Mouse (Mus musculus): ENCODE data around the gene Zfp605. TPM values are rescaled to one million over a fixed set of nuclear protein-coding genes. Genes with fewer than 3 reads are reported as not detected.
A peak's percentile ranks its signal among the peaks of the same experiment; 100 is the strongest.

Zfp605 gene
- polyA plus RNA-seq, 1 experiment from 2014 or later = 3.4 TPM

DNA sequence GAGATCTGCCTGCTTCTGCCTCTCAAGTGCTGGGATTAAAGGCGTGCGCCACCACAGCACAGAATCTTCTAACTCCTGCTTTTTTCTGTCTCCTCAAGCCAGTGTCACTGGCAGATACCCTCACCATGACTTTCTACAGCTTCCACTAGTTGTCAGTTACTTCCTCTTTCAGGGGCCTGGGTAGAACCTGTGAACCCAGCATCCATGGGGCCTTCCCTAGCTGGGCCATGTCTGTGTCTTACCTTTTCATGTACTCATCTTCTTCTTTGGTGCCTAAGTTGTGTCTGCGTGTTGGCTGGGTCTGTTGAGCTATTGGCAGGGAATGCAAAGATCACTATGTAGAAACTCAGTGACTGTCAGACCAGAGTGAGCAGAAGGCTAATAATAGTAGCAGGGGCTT lies 27.9 kb downstream of the Zfp605 start:
- peaks cover 34% of the 10 kb centered on the region for H3K36me3 ChIP-seq
- H3K27me3 ChIP-seq (ENCODE audit: insufficient read depth, poor library complexity, severe bottlenecking) = no peaks in the 10 kb centered on the region
- 0 out of 2 replicates have a peak, but pooled peaks cover 3% of the 10 kb centered on the region for H3K4me1 ChIP-seq
- no peak overlapping the region for H3K4me3 ChIP-seq
- H3K27ac ChIP-seq = no peak overlapping the region
- 0 out of 2 replicates have a peak, but pooled peaks cover 5% of the 10 kb centered on the region for H3K9me3 ChIP-seq
- over 99% methylated on average over 3 of the region's 3 CpGs for WGBS
- no peak for DNase-seq (ENCODE audit: low spot score)

DNA sequence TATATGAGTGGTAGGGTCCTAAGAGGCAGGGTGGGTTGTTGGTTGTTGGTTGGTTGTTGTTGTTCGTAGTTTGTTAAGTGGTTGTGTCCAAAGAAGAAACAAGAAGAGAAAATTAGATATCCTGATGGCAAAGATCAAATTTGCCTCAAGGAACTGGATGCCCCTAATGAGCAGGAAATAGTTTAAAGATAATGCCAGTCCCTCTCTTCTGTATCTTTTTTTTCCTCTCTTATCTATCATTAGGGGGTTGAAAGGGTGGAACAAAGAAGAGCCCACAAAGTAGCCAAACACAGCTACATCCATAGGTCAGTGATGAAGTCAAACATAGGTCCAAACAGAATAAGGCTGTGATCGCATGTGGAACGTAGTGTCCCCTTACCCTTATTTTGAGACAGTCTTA lies 29.4 kb downstream of the Zfp605 start:
- WGBS = 84% methylated on average over 3 of the region's 3 CpGs
- peaks cover 46% of the 10 kb centered on the region for H3K36me3 ChIP-seq

DNA sequence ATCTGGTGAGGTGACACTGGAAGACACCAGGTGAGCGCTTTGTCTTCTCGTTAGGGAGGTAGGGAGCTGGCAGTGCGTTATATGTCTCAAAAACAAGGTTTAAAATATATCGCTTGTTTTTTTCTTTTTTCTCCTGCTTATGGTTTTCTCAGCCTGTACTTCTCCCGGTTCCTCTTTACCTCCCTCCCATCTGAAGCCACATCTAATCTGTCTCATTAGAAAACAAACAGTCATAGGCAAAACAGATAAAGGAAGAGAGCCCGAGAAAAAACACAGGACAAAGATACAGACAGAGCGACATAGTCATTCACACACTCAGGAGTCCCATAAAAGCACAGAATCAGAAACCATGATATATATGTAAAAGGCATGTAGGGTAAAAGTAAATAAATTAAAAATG lies 30.5 kb downstream of the Zfp605 start:
- peaks cover 57% of the 10 kb centered on the region for H3K36me3 ChIP-seq
- WGBS = 82% methylated on average over 7 of the region's 7 CpGs
- no peaks in the 10 kb centered on the region for H3K27me3 ChIP-seq (ENCODE audit: insufficient read depth, poor library complexity, severe bottlenecking)
- no peak overlapping the region for H3K27ac ChIP-seq
- no peak for DNase-seq (ENCODE audit: low spot score)
- no peak overlapping the region for H3K4me3 ChIP-seq
- 0 out of 2 replicates have a peak, but pooled peaks cover 3% of the 10 kb centered on the region for H3K4me1 ChIP-seq
- no peaks in the 10 kb centered on the region for H3K9me3 ChIP-seq

More for the DNA sequence above, 29.4 kb downstream of the Zfp605 start:
- Histone ChIP-seq H3K27ac (no peak overlapping the region), H3K4me1 (0 out of 2 replicates have a peak, but pooled peaks cover 3% of the 10 kb centered on the region), H3K9me3 (no peaks in the 10 kb centered on the region), H3K4me3 (no peak overlapping the region), H3K27me3 (ENCODE audit: insufficient read depth, poor library complexity, severe bottlenecking) (no peaks in the 10 kb centered on the region)
- no peak for DNase-seq (ENCODE audit: low spot score)

DNA sequence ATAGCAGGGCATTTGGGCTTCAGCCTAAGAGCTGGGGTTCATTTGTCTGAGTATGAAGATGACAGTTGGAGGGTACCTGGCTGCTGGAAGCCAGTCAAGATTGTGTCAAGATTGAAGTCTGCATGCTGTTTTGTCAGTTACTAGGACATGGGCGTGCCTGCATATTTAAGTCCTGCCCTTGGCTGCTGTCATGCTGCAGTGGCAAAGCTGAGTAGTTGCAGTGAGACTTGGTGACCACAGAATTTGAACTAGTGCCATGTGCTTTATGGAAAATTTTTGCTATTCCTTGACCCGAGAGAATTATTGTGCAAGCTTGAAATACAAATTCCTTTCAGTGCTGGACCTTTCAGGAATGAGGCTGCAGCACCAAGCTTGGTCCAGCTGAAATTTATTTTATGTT lies 32.4 kb downstream of the Zfp605 start:
- Histone ChIP-seq H3K4me1 (0 out of 2 replicates have a peak, but pooled peaks cover 3% of the 10 kb centered on the region), H3K36me3 (peaks cover 75% of the 10 kb centered on the region), H3K4me3 (no peak overlapping the region), H3K27ac (no peak overlapping the region), H3K27me3 (ENCODE audit: insufficient read depth, poor library complexity, severe bottlenecking) (no peaks in the 10 kb centered on the region), H3K9me3 (no peaks in the 10 kb centered on the region)
- WGBS = 84% methylated on average over 2 of the region's 2 CpGs
- no peak for DNase-seq (ENCODE audit: low spot score)

DNA sequence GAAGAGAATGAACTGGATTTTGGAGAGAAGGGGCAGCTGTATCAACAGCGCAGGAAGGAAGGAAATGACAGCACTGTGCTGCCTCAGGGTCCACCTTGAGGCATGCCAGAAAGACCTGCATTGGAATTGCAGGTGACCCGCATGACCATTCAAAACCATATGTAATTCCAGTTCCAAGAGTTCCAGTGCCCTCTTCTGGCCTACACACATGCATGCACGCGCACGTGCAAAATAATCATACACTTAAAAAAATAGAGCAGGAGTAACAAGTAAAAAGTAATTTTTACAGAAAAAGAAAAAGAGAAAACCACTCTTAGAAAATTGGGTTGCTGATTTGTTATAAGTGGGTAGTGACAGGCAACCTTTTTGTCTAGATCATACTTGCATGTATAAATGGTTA lies 33.1 kb downstream of the Zfp605 start:
- Histone ChIP-seq H3K4me3 (no peak overlapping the region), H3K27ac (no peak overlapping the region), H3K36me3 (peaks cover 80% of the 10 kb centered on the region), H3K4me1 (no peaks in the 10 kb centered on the region), H3K27me3 (ENCODE audit: insufficient read depth, poor library complexity, severe bottlenecking) (no peaks in the 10 kb centered on the region), H3K9me3 (no peaks in the 10 kb centered on the region)
- DNase-seq (ENCODE audit: low spot score) = no peak
- 89% methylated on average over 5 of the region's 5 CpGs for WGBS

DNA sequence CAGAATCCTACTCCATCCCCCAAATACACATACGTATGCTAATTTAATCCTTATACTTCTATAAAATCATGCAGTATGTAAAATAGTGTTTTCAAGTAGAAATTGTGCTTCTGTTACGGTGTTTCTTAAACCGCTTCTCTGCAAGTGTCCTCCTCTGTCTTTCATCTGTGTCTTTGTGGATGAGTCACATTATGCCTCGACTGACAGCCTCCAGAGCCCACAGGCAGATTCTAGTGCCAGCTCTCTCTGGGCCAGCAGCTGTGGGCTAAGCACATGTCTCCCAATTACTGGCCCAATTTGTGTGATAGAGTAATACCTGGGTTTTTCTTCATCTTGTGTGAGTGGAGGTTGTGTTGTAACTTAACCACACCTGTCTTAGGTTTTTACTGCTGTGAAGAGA lies 59.5 kb downstream of the Zfp605 start:
- no peaks in the 10 kb centered on the region for H3K9me3 ChIP-seq
- H3K27ac ChIP-seq = no peak overlapping the region
- H3K4me1 ChIP-seq = no peaks in the 10 kb centered on the region
- WGBS = 89% methylated on average over 4 of the region's 4 CpGs
- no peak overlapping the region for H3K4me3 ChIP-seq
- H3K36me3 ChIP-seq = peaks cover 65% of the 10 kb centered on the region
- DNase-seq (ENCODE audit: low spot score) = no peak
- no peaks in the 10 kb centered on the region for H3K27me3 ChIP-seq (ENCODE audit: insufficient read depth, poor library complexity, severe bottlenecking)

DNA sequence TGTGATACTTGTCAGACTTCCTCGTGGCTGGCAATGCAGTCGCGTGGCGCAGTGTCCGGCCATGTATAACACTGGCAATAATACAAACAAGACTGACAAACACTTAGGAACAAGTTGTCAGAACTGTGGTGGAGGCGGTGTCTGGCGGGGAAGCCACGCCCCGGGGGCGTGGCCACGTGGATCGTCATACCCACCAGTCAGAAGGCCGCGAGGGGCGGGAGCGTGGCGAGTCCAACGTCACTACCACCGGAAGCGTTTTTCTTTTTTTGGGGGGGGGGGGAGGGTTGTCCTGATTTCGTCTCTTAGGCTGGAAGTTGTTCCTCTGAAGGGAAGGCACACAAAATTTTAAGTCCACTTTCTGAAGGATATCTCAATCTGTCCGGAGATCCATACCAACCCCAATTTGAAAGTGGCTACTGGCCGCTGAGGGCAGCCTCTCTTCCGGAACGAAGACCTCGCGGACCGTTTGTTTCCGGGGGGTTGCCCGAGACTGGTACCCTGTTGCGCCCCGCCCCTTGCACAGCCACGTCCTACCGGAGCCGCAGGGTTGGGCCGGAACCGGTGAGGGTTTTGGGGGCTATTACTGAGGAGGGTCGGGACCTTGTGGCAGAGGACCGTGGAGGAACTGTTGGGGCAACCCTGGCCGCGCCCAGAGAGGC lies 66.6 kb downstream of the Zfp605 start, which contains the start of gene Golga3:
Gene Golga3 (plus strand): TSS at position 340 of the 659 bp plus-strand sequence.
- Histone ChIP-seq H3K9me3 (no peaks in the 10 kb centered on the region), H3K27me3 (ENCODE audit: insufficient read depth, poor library complexity, severe bottlenecking) (no peaks in the 10 kb centered on the region), H3K4me1 (peaks cover 8% of the 10 kb centered on the region), H3K4me3 (peak within 1 kb of the TSS; percentile 77), H3K36me3 (peaks cover 5% of the 10 kb centered on the region; the same call in 1 of the 2 replicates), H3K27ac (peak within 1 kb of the TSS; percentile 93)
- WGBS = under 1% methylated on average over 41 of the region's 41 CpGs
- peak; percentile 94 for DNase-seq (ENCODE audit: low spot score)

DNA sequence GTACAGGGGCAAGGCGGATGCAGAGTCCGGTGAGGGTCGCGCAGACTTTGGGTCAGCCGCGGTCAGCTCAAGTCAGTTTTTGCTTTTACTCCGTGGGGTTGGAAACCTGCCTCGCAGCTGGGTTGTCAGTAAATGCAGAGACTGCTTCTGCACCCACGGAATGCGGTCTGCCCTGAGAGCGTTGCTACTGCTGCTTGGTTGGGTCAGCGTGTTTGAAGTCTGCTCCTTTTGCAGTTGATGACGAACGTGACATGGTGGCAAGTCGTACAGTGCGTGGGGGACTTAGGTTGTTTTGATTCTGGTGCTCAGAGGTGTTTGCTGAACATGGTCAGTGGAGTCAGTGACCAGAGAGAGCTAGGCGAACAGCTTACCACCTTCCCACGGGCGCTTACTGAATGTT lies 67.1 kb downstream of the Zfp605 start:
- H3K9me3 ChIP-seq = no peaks in the 10 kb centered on the region
- H3K4me1 ChIP-seq = peaks cover 8% of the 10 kb centered on the region
- H3K27ac ChIP-seq = peak overlapping the region; percentile 93
- H3K36me3 ChIP-seq = peaks cover 7% of the 10 kb centered on the region
- H3K27me3 ChIP-seq (ENCODE audit: insufficient read depth, poor library complexity, severe bottlenecking) = no peaks in the 10 kb centered on the region
- DNase-seq (ENCODE audit: low spot score) = no peak
- 3% methylated on average over 19 of the region's 19 CpGs for WGBS
- H3K4me3 ChIP-seq = peak overlapping the region; percentile 77

DNA sequence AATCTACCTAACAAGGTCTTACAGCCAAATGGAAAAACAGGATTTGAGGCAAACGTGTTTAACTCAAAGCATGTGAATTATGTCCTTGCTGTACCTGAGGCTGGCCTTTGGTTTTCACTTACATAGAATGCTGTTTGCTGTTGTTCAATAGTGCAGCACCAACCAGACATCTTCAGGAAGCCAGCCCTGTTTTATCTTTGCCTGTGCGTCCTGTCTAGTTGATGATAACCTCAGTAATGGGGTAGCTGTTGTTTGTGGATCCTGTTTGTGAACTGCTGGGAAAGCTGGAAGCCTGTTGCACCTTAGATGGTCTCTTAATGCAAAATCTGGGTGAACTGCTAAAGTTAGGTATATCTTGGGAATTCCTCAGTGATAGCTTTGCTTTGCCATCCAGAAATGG lies 68.7 kb downstream of the Zfp605 start:
- no peaks in the 10 kb centered on the region for H3K27me3 ChIP-seq (ENCODE audit: insufficient read depth, poor library complexity, severe bottlenecking)
- H3K27ac ChIP-seq = no peak overlapping the region
- H3K4me1 ChIP-seq = peaks cover 8% of the 10 kb centered on the region
- DNase-seq (ENCODE audit: low spot score) = no peak
- no peak overlapping the region for H3K4me3 ChIP-seq
- H3K9me3 ChIP-seq = no peaks in the 10 kb centered on the region
- WGBS = 67% methylated on average over 2 of the region's 2 CpGs
- H3K36me3 ChIP-seq = peaks cover 18% of the 10 kb centered on the region

Other genes with a start within 250 kb of the Zfp605 start
- gene Gm15446, start 186.7 kb upstream of the Zfp605 start, polyA plus RNA-seq (2016; fragmentation: Nextera tagmentation; extraction: Ambion mirVana) = 0.40 and 0.59 TPM in 2 replicates
- 16.5 and 17.0 TPM in 2 replicates for gene Zfp932, start 113.6 kb upstream of the Zfp605 start, polyA plus RNA-seq (2016; fragmentation: Nextera tagmentation; extraction: Ambion mirVana)
- 4.2 and 5.5 TPM in 2 replicates for gene Gm17655, start 37.6 kb upstream of the Zfp605 start, polyA plus RNA-seq (2016; fragmentation: Nextera tagmentation; extraction: Ambion mirVana)
- 1.6 and 1.8 TPM in 2 replicates for gene Gm35315, start 15.7 kb upstream of the Zfp605 start, polyA plus RNA-seq (2016; fragmentation: Nextera tagmentation; extraction: Ambion mirVana)
- gene Plcxd1, start 10.1 kb upstream of the Zfp605 start, polyA plus RNA-seq (2016; fragmentation: Nextera tagmentation; extraction: Ambion mirVana) = 0.84 and 1.1 TPM in 2 replicates
- 25.0 and 33.9 TPM in 2 replicates for gene Gtpbp6, start 1.9 kb upstream of the Zfp605 start, polyA plus RNA-seq (2016; fragmentation: Nextera tagmentation; extraction: Ambion mirVana)
- gene Chfr, start 25.8 kb downstream of the Zfp605 start, polyA plus RNA-seq (2016; fragmentation: Nextera tagmentation; extraction: Ambion mirVana) = 37.2 and 39.0 TPM in 2 replicates
- gene Golga3, start 66.6 kb downstream of the Zfp605 start, polyA plus RNA-seq (2016; fragmentation: Nextera tagmentation; extraction: Ambion mirVana) = 20.6 and 22.3 TPM in 2 replicates
- gene Ankle2, start 120.9 kb downstream of the Zfp605 start, polyA plus RNA-seq (2016; fragmentation: Nextera tagmentation; extraction: Ambion mirVana) = 21.7 and 24.1 TPM in 2 replicates
- 74.5 and 81.2 TPM in 2 replicates for gene Pgam5, start 159.8 kb downstream of the Zfp605 start, polyA plus RNA-seq (2016; fragmentation: Nextera tagmentation; extraction: Ambion mirVana)
- gene Pxmp2, start 176.1 kb downstream of the Zfp605 start, polyA plus RNA-seq (2016; fragmentation: Nextera tagmentation; extraction: Ambion mirVana) = 18.5 and 20.2 TPM in 2 replicates
- gene Pole, start 176.2 kb downstream of the Zfp605 start, polyA plus RNA-seq (2016; fragmentation: Nextera tagmentation; extraction: Ambion mirVana) = 23.8 and 32.4 TPM in 2 replicates
- gene P2rx2, start 233.1 kb downstream of the Zfp605 start, polyA plus RNA-seq (2016; fragmentation: Nextera tagmentation; extraction: Ambion mirVana) = 0.27 and 0.44 TPM in 2 replicates
- not detected in 2 replicates for gene Lrcol1, start 234.6 kb downstream of the Zfp605 start, polyA plus RNA-seq (2016; fragmentation: Nextera tagmentation; extraction: Ambion mirVana)